Mouse (Mus musculus) liver, embryonic 15.5 days (tissue): ENCODE results near the gene Kif3a. TPM values are rescaled to one million over a fixed set of nuclear protein-coding genes. Genes with fewer than 3 reads are reported as not detected.

Experiments
- ATAC-seq: fragments of 200-750 bp; cut with Nextera tagmentation; 2 replicates; pipeline ENCODE4 v1.8.0; 2017; ENCODE audit warnings: moderate number of reproducible peaks, mild to moderate bottlenecking, moderate library complexity; ENCODE audit not compliant: insufficient read depth
- H3K27ac ChIP-seq: fragments of 300-500 bp; sonication (generic); replicated peaks from 2 replicates; pipeline ENCODE4 v1.5.1; 2015; ENCODE audit warnings: mild to moderate bottlenecking, inconsistent platforms
- H3K27me3 ChIP-seq: fragments of 300-500 bp; sonication (generic); 2 replicates; pipeline ENCODE4 v1.6.1; 2015; ENCODE audit warnings: mild to moderate bottlenecking, inconsistent platforms
- H3K36me3 ChIP-seq: fragments of 300-500 bp; sonication (generic); replicated peaks from 2 replicates; pipeline ENCODE4 v1.6.1; 2015; ENCODE audit warnings: moderate library complexity, mild to moderate bottlenecking, inconsistent platforms
- H3K4me1 ChIP-seq: fragments of 300-500 bp; sonication (generic); replicated peaks from 2 replicates; pipeline ENCODE4 v1.6.1; 2015; ENCODE audit warnings: inconsistent platforms
- H3K4me2 ChIP-seq: fragments of 300-500 bp; sonication (generic); 2 replicates; pipeline ENCODE4 v1.6.1; 2015; ENCODE audit warnings: moderate library complexity, mild to moderate bottlenecking, inconsistent platforms
- H3K4me3 ChIP-seq: fragments of 300-500 bp; sonication (generic); replicated peaks from 2 replicates; pipeline ENCODE4 v1.5.1; 2015; ENCODE audit warnings: mild to moderate bottlenecking, inconsistent platforms
- H3K9ac ChIP-seq: fragments of 300-500 bp; sonication (generic); 2 replicates; pipeline ENCODE4 v1.6.1; 2015; ENCODE audit warnings: moderate library complexity, mild to moderate bottlenecking, inconsistent platforms
- H3K9me3 ChIP-seq: fragments of 300-500 bp; sonication (generic); replicated peaks from 2 replicates; pipeline ENCODE4 v1.6.1; 2016; ENCODE audit warnings: inconsistent platforms
- WGBS: fragments of 180-500 bp; shearing (Covaris S2); methylation state at CpG from one replicate; pipeline ENCODE4 v1.1.7; 2015; ENCODE audit warnings: mixed read lengths; ENCODE audit not compliant: insufficient replicate concordance; 5-methylcytosine and 5-hydroxymethylcytosine counted together
- polyA plus RNA-seq: library from polyadenylated mRNA; unstranded; fragments of >200 nt; fragmentation: Nextera tagmentation; extraction: Ambion mirVana; gene quantifications from 2 replicates; pipeline ENCODE4 v1.2.1, GENCODE M21; 2015

Kif3a gene
- 7.3 and 7.5 TPM in 2 replicates for polyA plus RNA-seq

DNA sequence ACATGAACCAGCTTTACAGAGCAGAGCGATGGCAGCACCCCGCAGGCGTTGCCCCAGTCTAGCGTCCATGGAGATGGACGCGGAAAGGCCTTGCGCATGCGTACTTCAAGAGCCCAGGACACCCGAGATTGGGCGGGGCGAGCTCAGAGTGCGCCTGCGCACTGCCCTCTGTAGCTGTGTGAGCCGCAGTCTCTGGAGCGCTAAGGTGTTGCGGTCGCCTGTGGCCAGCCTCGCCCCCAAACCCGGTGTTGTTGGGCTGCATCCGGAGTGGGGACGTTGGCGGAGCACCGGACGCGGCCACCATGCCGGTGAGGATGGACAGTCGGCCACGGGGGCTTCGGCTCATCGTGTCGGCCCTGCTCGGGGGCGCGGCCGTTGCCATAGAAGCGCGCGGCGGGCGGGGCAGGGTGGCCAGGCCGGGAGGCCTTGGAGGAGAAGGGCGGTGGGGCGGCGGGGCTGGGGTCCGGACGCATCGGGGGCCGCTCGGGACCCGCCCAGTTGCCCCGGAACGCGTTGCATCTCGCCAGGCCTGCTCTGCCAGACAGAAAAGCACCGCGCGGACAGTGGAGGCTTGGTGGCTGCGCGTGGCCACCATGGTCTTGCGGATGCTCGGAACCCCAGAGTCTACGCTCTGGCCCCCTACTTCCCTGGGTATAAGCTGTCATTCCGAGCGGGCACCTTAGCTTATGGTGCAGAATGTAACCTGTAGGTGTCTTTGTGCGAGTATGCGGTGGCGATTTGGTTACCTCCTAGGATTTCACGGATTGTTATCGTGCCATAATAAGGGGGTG, at the start of gene Kif3a:
TSS of gene Kif3a (plus strand) at position 156 of the 791 bp plus-strand sequence.
- Histone ChIP-seq H3K9ac (peak within 1 kb of the TSS; percentile 68), H3K4me3 (peak within 1 kb of the TSS; percentile 81), H3K36me3 (no peaks in the 10 kb centered on the region), H3K27ac (peak within 1 kb of the TSS; percentile 49), H3K27me3 (no peaks in the 10 kb centered on the region), H3K4me1 (peaks cover 20% of the 10 kb centered on the region), H3K4me2 (peak within 1 kb of the TSS; percentile 94), H3K9me3 (no peaks in the 10 kb centered on the region)
- 1% methylated on average over 69 of the region's 69 CpGs for WGBS
- peak; percentile 98 for ATAC-seq

- ATAC-seq = peak; percentile 45
- H3K27me3 ChIP-seq = peaks cover 16% of the 10 kb centered on the region
- H3K4me3 ChIP-seq = peak overlapping the region; percentile 92
- H3K27ac ChIP-seq = peak overlapping the region; percentile 94
- WGBS = 9% methylated on average over 5 of the region's 5 CpGs
- peak overlapping the region; percentile 97 for H3K4me2 ChIP-seq
- peaks cover 10% of the 10 kb centered on the region; the same call in 1 of the 2 replicates for H3K36me3 ChIP-seq
- peaks cover 72% of the 10 kb centered on the region for H3K4me1 ChIP-seq
- no peaks in the 10 kb centered on the region for H3K9me3 ChIP-seq
- peak overlapping the region; percentile 91 for H3K9ac ChIP-seq
These were observed 48.4 kb upstream of the Kif3a start for GRCm38 (mm10) chr11:53518759-53519158.

GRCm38 (mm10) chr11:53519207-53520121, 47.7 kb upstream of the Kif3a start, which contains the start of gene Sept8:
Gene Sept8, plus strand, starts transcription at chr11:53519257.
- peak; percentile 71 for ATAC-seq
- peaks cover 10% of the 10 kb centered on the region; the same call in 1 of the 2 replicates for H3K36me3 ChIP-seq
- H3K4me1 ChIP-seq = peaks cover 78% of the 10 kb centered on the region
- H3K9ac ChIP-seq = peak within 1 kb of the TSS; percentile 91
- H3K9me3 ChIP-seq = no peaks in the 10 kb centered on the region
- peak within 1 kb of the TSS; percentile 94 for H3K27ac ChIP-seq
- H3K4me3 ChIP-seq = peak within 1 kb of the TSS; percentile 92
- H3K27me3 ChIP-seq = peaks cover 16% of the 10 kb centered on the region
- peak within 1 kb of the TSS; percentile 97 for H3K4me2 ChIP-seq
- whole genome bisulfite sequencing = 3% methylated on average over 78 of the region's 79 CpGs

- WGBS = 3% methylated on average over 24 of the region's 24 CpGs
- peak overlapping the region; percentile 91 for H3K9ac ChIP-seq
- H3K27me3 ChIP-seq = peaks cover 16% of the 10 kb centered on the region
- peaks cover 14% of the 10 kb centered on the region; the same call in 1 of the 2 replicates for H3K36me3 ChIP-seq
- H3K4me1 ChIP-seq = peaks cover 87% of the 10 kb centered on the region
- peak overlapping the region; percentile 97 for H3K4me2 ChIP-seq
- peak; percentile 78 for ATAC-seq
- no peaks in the 10 kb centered on the region for H3K9me3 ChIP-seq
- peak overlapping the region; percentile 92 for H3K4me3 ChIP-seq
- H3K27ac ChIP-seq = peak overlapping the region; percentile 94
These were observed 46.8 kb upstream of the Kif3a start for GRCm38 (mm10) chr11:53520122-53520978.

DNA sequence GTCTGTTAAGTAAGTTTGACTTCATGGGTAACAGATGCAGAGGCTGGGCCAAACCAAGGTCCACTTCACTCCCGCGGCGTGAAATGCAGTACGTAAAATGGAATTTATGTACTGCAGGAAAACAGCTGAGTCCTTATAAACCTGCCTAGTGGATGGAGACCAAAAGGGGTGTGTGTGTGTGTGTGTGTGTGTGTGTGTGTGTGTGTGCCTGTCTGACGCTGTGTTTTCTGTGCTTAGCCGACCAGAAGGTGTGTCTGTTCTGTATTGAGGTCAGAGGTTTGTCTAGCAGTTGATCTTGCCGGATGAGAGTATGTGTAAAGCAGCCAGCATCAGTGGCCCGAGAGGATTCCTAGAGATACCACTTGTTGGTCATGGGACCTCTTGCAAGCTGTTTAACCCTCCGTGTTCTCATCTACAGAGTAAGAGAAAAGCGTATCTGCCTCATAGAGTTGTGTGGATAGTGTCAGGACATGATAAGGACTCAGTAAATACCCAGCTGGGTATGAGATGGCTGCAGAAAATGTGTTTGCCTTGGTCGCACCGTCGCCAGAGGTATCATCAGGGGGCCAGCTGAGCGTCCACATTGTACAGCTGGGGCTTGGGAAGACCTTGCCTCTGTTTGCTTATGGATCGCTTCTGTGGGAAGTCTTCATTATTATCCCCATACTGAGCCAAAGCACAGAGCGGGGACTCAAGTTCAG, 45.9 kb upstream of the Kif3a start:
- Histone ChIP-seq H3K9ac (peak overlapping the region; percentile 91), H3K36me3 (peaks cover 17% of the 10 kb centered on the region; the same call in 1 of the 2 replicates), H3K4me1 (peaks cover 93% of the 10 kb centered on the region), H3K27me3 (peaks cover 16% of the 10 kb centered on the region), H3K27ac (peak overlapping the region; percentile 94), H3K4me2 (peak overlapping the region; percentile 97), H3K4me3 (peak overlapping the region; percentile 92), H3K9me3 (no peaks in the 10 kb centered on the region)
- 18% methylated on average over 16 of the region's 16 CpGs for WGBS
- ATAC-seq = peak; percentile 29

GRCm38 (mm10) chr11:53521821-53522131, 45.4 kb upstream of the Kif3a start:
- no peaks in the 10 kb centered on the region for H3K9me3 ChIP-seq
- peak overlapping the region; percentile 97 for H3K4me2 ChIP-seq
- peaks cover 17% of the 10 kb centered on the region; the same call in 1 of the 2 replicates for H3K36me3 ChIP-seq
- peak overlapping the region; percentile 92 for H3K4me3 ChIP-seq
- peak overlapping the region; percentile 94 for H3K27ac ChIP-seq
- ATAC-seq = no peak
- peaks cover 94% of the 10 kb centered on the region for H3K4me1 ChIP-seq
- peak overlapping the region; percentile 91 for H3K9ac ChIP-seq
- WGBS = 23% methylated on average over 7 of the region's 7 CpGs
- H3K27me3 ChIP-seq = peaks cover 16% of the 10 kb centered on the region

DNA sequence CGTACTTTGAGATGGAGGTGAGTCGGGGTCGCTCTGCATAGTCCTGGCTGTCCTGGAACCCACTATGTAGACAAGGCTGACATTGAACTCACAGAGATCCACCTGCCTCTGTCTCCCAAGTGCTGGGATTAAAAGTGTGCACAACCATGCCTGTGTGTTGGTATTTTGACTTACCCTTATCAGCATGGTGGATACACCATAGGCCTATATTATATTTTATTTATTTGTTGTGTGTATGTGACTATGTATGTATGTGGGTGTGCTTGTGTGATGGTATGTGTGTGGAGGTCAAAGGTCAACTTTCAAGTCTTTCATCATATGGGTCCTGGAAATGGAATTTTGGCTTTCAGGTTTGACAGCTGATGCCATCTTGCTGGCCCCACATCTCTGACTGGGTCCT, 44.8 kb upstream of the Kif3a start:
- H3K27ac ChIP-seq = peak overlapping the region; percentile 94
- H3K4me2 ChIP-seq = peak overlapping the region; percentile 97
- WGBS = 82% methylated on average over 3 of the region's 3 CpGs

GRCm38 (mm10) chr11:53522930-53523329, 44.2 kb upstream of the Kif3a start:
- peaks cover 16% of the 10 kb centered on the region for H3K27me3 ChIP-seq
- peak overlapping the region; percentile 94; the same call in 1 of the 2 replicates for H3K27ac ChIP-seq
- WGBS = 43% methylated on average over 9 of the region's 9 CpGs
- peaks cover 94% of the 10 kb centered on the region for H3K4me1 ChIP-seq
- 0 out of 2 replicates have a peak overlapping the region, but pooled peaks have one; percentile 92 for H3K4me3 ChIP-seq
- no peak for ATAC-seq
- peaks cover 17% of the 10 kb centered on the region; the same call in 1 of the 2 replicates for H3K36me3 ChIP-seq
- 0 out of 2 replicates have a peak overlapping the region, but pooled peaks have one; percentile 25 for H3K9ac ChIP-seq
- peak overlapping the region; percentile 97 for H3K4me2 ChIP-seq
- H3K9me3 ChIP-seq = no peaks in the 10 kb centered on the region

More for the DNA sequence above, 44.8 kb upstream of the Kif3a start:
- peaks cover 16% of the 10 kb centered on the region for H3K27me3 ChIP-seq
- H3K36me3 ChIP-seq = peaks cover 17% of the 10 kb centered on the region; the same call in 1 of the 2 replicates
- no peak for ATAC-seq
- peaks cover 94% of the 10 kb centered on the region for H3K4me1 ChIP-seq
- no peaks in the 10 kb centered on the region for H3K9me3 ChIP-seq
- H3K9ac ChIP-seq = peak overlapping the region; percentile 25; the same call in 1 of the 2 replicates
- H3K4me3 ChIP-seq = peak overlapping the region; percentile 92

GRCm38 (mm10) chr11:53523545-53524405, 43.4 kb upstream of the Kif3a start:
- H3K4me1 ChIP-seq = peaks cover 94% of the 10 kb centered on the region
- peaks cover 17% of the 10 kb centered on the region; the same call in 1 of the 2 replicates for H3K36me3 ChIP-seq
- no peak overlapping the region for H3K4me3 ChIP-seq
- WGBS = 75% methylated on average over 14 of the region's 14 CpGs
- H3K27ac ChIP-seq = peak overlapping the region; percentile 94; the same call in 1 of the 2 replicates
- H3K9ac ChIP-seq = no peak overlapping the region
- H3K4me2 ChIP-seq = 0 out of 2 replicates have a peak overlapping the region, but pooled peaks have one; percentile 97
- no peaks in the 10 kb centered on the region for H3K9me3 ChIP-seq
- H3K27me3 ChIP-seq = peaks cover 9% of the 10 kb centered on the region
- ATAC-seq = no peak
